Mouse (Mus musculus) lung, embryonic 15.5 days (tissue): ENCODE measurements around the gene Btbd35f12. TPM values are rescaled to one million over a fixed set of nuclear protein-coding genes. Genes with fewer than 3 reads are reported as not detected.
"Not testable (repeated sequence)": the region's sequence is repeated elsewhere in the genome, so short reads cannot be mapped to it uniquely, and the experiment has no call there.

Source experiments
- ATAC-seq: fragments of 200-750 bp; cut with Nextera tagmentation; 2 replicates; pipeline ENCODE4 v1.8.0; 2017; ENCODE audit warnings: moderate number of reproducible peaks, borderline replicate concordance; ENCODE audit not compliant: low FRiP score, low TSS enrichment; ENCODE audit errors: extremely low read depth
- H3K27ac ChIP-seq: fragments of 300-500 bp; sonication (generic); 2 replicates; pipeline ENCODE4 v1.5.1; 2015; ENCODE audit warnings: moderate library complexity, mild to moderate bottlenecking, inconsistent platforms
- H3K27me3 ChIP-seq: fragments of 300-500 bp; sonication (generic); 2 replicates; pipeline ENCODE4 v1.6.1; 2015; ENCODE audit warnings: inconsistent platforms
- H3K36me3 ChIP-seq: fragments of 300-500 bp; sonication (generic); 2 replicates; pipeline ENCODE4 v1.6.1; 2015; ENCODE audit warnings: inconsistent platforms
- H3K4me1 ChIP-seq: fragments of 300-500 bp; sonication (generic); 2 replicates; pipeline ENCODE4 v1.6.1; 2015; ENCODE audit warnings: inconsistent platforms
- H3K4me2 ChIP-seq: fragments of 300-500 bp; sonication (generic); 2 replicates; pipeline ENCODE4 v1.6.1; 2015; ENCODE audit warnings: inconsistent platforms, mild to moderate bottlenecking, moderate library complexity
- H3K4me3 ChIP-seq: fragments of 300-500 bp; sonication (generic); 2 replicates; pipeline ENCODE4 v1.5.1; 2015; ENCODE audit warnings: mild to moderate bottlenecking, inconsistent platforms
- H3K9ac ChIP-seq: fragments of 300-500 bp; sonication (generic); 2 replicates; pipeline ENCODE4 v1.6.1; 2015; ENCODE audit warnings: inconsistent platforms
- H3K9me3 ChIP-seq: fragments of 300-500 bp; sonication (generic); 2 replicates; pipeline ENCODE4 v1.6.1; 2016; ENCODE audit warnings: inconsistent platforms
- WGBS: fragments of 180-500 bp; shearing (Covaris S2); methylation state at CpG from one replicate; pipeline ENCODE4 v1.1.7; 2015; 5-methylcytosine and 5-hydroxymethylcytosine counted together
- polyA plus RNA-seq: library from polyadenylated mRNA; unstranded; fragments of >200 nt; fragmentation: Nextera tagmentation; extraction: Ambion mirVana; gene quantifications from 2 replicates; pipeline ENCODE4 v1.2.1, GENCODE M21; 2015

Gene Btbd35f12
- not detected in 2 replicates for polyA plus RNA-seq

GRCm38 (mm10) chrX:33313079-33313478 is at the start of gene Btbd35f12:
Btbd35f12 (plus strand) TSS chrX:33313379.
- H3K9ac ChIP-seq, result not testable (repeated sequence)
- no CpG with 5 or more reads among the region's 3 CpGs for WGBS

GRCm38 (mm10) chrX:33353254-33353653 is 40.1 kb downstream of the Btbd35f12 start:
- not testable (repeated sequence) for H3K4me2 ChIP-seq, H3K9me3 ChIP-seq, H3K27me3 ChIP-seq, H3K4me3 ChIP-seq, ATAC-seq, H3K9ac ChIP-seq, H3K4me1 ChIP-seq, H3K36me3 ChIP-seq, H3K27ac ChIP-seq
- WGBS, result 63% methylated on average over 2 of the region's 2 CpGs

More at GRCm38 (mm10) chrX:33313079-33313478, at the start of gene Btbd35f12:
- not testable (repeated sequence) for H3K9me3 ChIP-seq, H3K4me2 ChIP-seq, H3K27ac ChIP-seq, H3K36me3 ChIP-seq, H3K27me3 ChIP-seq, H3K4me1 ChIP-seq, H3K4me3 ChIP-seq, ATAC-seq

Other genes with a start within 250 kb of the Btbd35f12 start
- not detected in 2 replicates for gene Spin2-ps6, start 78.5 kb upstream of the Btbd35f12 start, polyA plus RNA-seq